8 mouse cellular contexts compared by ENCODE assay signal in the genomic region with DNA sequence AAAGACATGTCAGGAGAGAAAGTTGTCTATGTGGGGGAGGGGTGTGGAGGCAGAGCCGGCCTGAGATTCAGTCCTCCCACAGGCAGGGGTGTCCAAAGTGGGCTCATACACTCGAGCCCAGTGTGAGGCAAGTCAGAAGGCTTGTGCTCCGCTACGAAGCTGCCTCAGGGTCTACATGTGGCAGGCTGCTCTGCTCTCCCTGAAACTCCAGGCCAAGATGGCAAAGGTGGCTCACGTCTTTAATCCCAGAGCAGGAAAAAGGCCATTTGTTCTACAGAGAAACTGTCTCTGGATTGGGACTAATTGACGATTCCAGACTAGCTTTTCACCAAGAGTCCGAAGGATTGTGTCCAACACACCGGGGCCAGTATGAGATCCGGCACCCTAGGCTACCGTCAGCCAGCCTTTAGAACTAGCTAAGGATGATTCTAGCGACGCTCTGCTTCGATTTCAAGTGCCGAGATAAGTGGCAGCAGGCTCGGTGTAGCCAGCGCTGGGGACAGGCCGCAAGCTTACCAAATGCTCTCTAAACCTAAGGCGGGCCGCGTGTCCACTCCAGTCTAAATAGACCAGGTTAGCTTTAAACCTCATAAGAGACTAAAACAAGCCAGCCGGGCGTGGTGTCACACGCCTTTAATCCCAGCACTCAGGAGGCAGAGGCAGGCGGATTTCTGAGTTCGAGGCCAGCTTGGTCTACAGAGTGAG. TPM values are rescaled to one million over a fixed set of nuclear protein-coding genes. Genes with fewer than 3 reads are reported as not detected.
DNase-seq lines count a peak whose midpoint lies in the region; ATAC-seq and TF ChIP-seq lines count a peak whose summit lies in the region.

No protein-coding gene starts in this region.

- peak overlapping the region; percentile 88 for H3K4me3 ChIP-seq in heart, adult 2 months
- peak overlapping the region; percentile 91 to 96 (median 94) for H3K4me3 ChIP-seq in CH12.LX (replicated peaks in 1 of 3; ENCODE audit: low read depth in 2 of 3, low read length in 2 of 3, poor library complexity in 1 of 3)
- peak overlapping the region; percentile 83 for H3K4me3 ChIP-seq in forebrain, embryonic 12.5 days (replicated peaks)
- peak overlapping the region; percentile 82 for H3K4me3 ChIP-seq in liver, embryonic 12.5 days

- H3K79me2 ChIP-seq in heart, adult 2 months (replicated peaks; ENCODE audit: control insufficient read depth, insufficient read depth, low read length): peaks cover 5% of the 10 kb centered on the region
- peaks cover 24% of the 10 kb centered on the region for H3K79me2 ChIP-seq in CH12.LX (replicated peaks; ENCODE audit: control insufficient read depth, extremely low read depth, insufficient read depth, poor library complexity, severe bottlenecking)

- TF ChIP-seq CTCF in heart, adult 2 months (IDR thresholded peaks at IDR 0.05): no peak
- no peak for TF ChIP-seq CTCF in CH12.LX (conservative IDR thresholded peaks at IDR 0.05 in 1 of 2, IDR thresholded peaks at IDR 0.05 in 1 of 2; ENCODE audit: low read depth in 2 of 2, low read length in 2 of 2)

- DNase-seq in heart, adult 2 months: no peak
- no peak for DNase-seq in heart, adult 9 months (ENCODE audit: low spot score in 2 of 2)
- DNase-seq in CH12.LX (ENCODE audit: extremely low read depth): no peak
- DNase-seq in spleen, postnatal 36 days (ENCODE audit: low spot score in 2 of 2): no peak
- no peak for DNase-seq in thymus, adult 18-20 months

- peak overlapping the region; percentile 62; the same call in 1 of the 2 replicates for H3K4me2 ChIP-seq in CH12.LX (ENCODE audit: insufficient read depth, low read depth, poor library complexity, severe bottlenecking)
- peak overlapping the region; percentile 93 for H3K4me2 ChIP-seq in forebrain, embryonic 12.5 days
- H3K4me2 ChIP-seq in liver, embryonic 12.5 days: peak overlapping the region; percentile 84

- TF ChIP-seq EP300 in heart, adult 2 months (IDR thresholded peaks at IDR 0.05; ENCODE audit: insufficient read depth, low read depth, low read length): 0 out of 2 replicates have a peak, but pooled peaks have one; percentile 5
- no peak for TF ChIP-seq EP300 in CH12.LX (IDR thresholded peaks at IDR 0.05; ENCODE audit: low read length)

- in situ Hi-C loops in CH12.LX (cut with MboI; ENCODE audit: low pct_ligation_motif_present, low pct_unique_long_range_greater_than_20kb, low sequenced_read_pairs): loop anchor here (5.0 kb wide), 1 partner anchor 61 kb away; no protein-coding TSS in a partner anchor

- H3K27me3 ChIP-seq in heart, adult 2 months (ENCODE audit: control insufficient read depth, insufficient read depth, low read length): peaks cover 9% of the 10 kb centered on the region
- H3K27me3 ChIP-seq in CH12.LX (replicated peaks): no peaks in the 10 kb centered on the region
- peaks cover 36% of the 10 kb centered on the region for H3K27me3 ChIP-seq in forebrain, embryonic 12.5 days
- H3K27me3 ChIP-seq in liver, embryonic 12.5 days (replicated peaks): peaks cover 30% of the 10 kb centered on the region

- dilution Hi-C loops in CH12.LX (cut with MboI; ENCODE audit: extremely low pct_ligation_motif_present, extremely low pct_unique_long_range_greater_than_20kb, low sequenced_read_pairs): no loop called here

- TF ChIP-seq POLR2A in heart, adult 2 months (IDR thresholded peaks at IDR 0.05; ENCODE audit: insufficient read depth, low read depth, low read length): no peak
- TF ChIP-seq POLR2A in CH12.LX (IDR thresholded peaks at IDR 0.05; ENCODE audit: low read depth, low read length): no peak

- H3K27ac ChIP-seq in heart, adult 2 months: peak overlapping the region; percentile 95
- peak overlapping the region; percentile 15 for H3K27ac ChIP-seq in CH12.LX (ENCODE audit: insufficient read depth, low read depth)
- H3K27ac ChIP-seq in forebrain, embryonic 12.5 days: no peak overlapping the region
- peak overlapping the region; percentile 74 for H3K27ac ChIP-seq in liver, embryonic 12.5 days

- intact Hi-C loops in heart, adult 2 months (cut with DNase I): loop anchor here (1.0 to 5.0 kb wide), 3 partner anchors 23 to 376 kb away; a partner anchor contains a TSS

- no peak for TF ChIP-seq RAD21 in CH12.LX (IDR thresholded peaks at IDR 0.05; ENCODE audit: low read depth, low read length)

- no peak for ATAC-seq in forebrain, embryonic 12.5 days (ENCODE audit: low FRiP score)
- ATAC-seq in liver, embryonic 12.5 days: no peak
- no peak for ATAC-seq in erythroid progenitor cell, adult 5-6 weeks (replicated peaks; ENCODE audit: low FRiP score, poor library complexity, severe bottlenecking)

- peaks cover 21% of the 10 kb centered on the region for H3K9me3 ChIP-seq in CH12.LX (replicated peaks; ENCODE audit: low read length)
- no peaks in the 10 kb centered on the region for H3K9me3 ChIP-seq in forebrain, embryonic 12.5 days
- no peaks in the 10 kb centered on the region for H3K9me3 ChIP-seq in liver, embryonic 12.5 days (replicated peaks)

- H3K36me3 ChIP-seq in heart, adult 2 months (ENCODE audit: control insufficient read depth, insufficient read depth, low read length): peaks cover 2% of the 10 kb centered on the region; the same call in 1 of the 2 replicates
- H3K36me3 ChIP-seq in CH12.LX (replicated peaks in 1 of 2; ENCODE audit: control insufficient read depth in 1 of 2, insufficient read depth in 1 of 2, low read length in 1 of 2): peaks cover 39 to 51% of the 10 kb centered on the region in 2 experiments
- peaks cover 32% of the 10 kb centered on the region for H3K36me3 ChIP-seq in forebrain, embryonic 12.5 days (replicated peaks)
- H3K36me3 ChIP-seq in liver, embryonic 12.5 days: peaks cover 35% of the 10 kb centered on the region

- peak overlapping the region; percentile 96 for H3K9ac ChIP-seq in heart, adult 2 months (ENCODE audit: low read depth, low read length)
- peak overlapping the region; percentile 70 for H3K9ac ChIP-seq in CH12.LX (ENCODE audit: insufficient read depth, low read depth)
- H3K9ac ChIP-seq in forebrain, embryonic 12.5 days: peak overlapping the region; percentile 89
- peak overlapping the region; percentile 91 for H3K9ac ChIP-seq in liver, embryonic 12.5 days

- peaks cover 6% of the 10 kb centered on the region for H3K4me1 ChIP-seq in heart, adult 2 months (ENCODE audit: control insufficient read depth, insufficient read depth, low read length)
- peaks cover 18 to 29% of the 10 kb centered on the region in 2 experiments for H3K4me1 ChIP-seq in CH12.LX (ENCODE audit: control insufficient read depth in 1 of 2, insufficient read depth in 2 of 2)
- H3K4me1 ChIP-seq in forebrain, embryonic 12.5 days: peaks cover 28% of the 10 kb centered on the region
- peaks cover 48% of the 10 kb centered on the region for H3K4me1 ChIP-seq in liver, embryonic 12.5 days

- 2% methylated on average over 25 of the region's 25 CpGs for WGBS in heart, adult 2 months
- WGBS in forebrain, embryonic 12.5 days: 7% methylated on average over 25 of the region's 25 CpGs
- WGBS in liver, embryonic 12.5 days (ENCODE audit: insufficient replicate concordance): 1% methylated on average over 25 of the region's 25 CpGs

RNA-seq across cellular contexts. Expression of a gene that starts 0.7 kb away (rescaled TPM):
- 1,000 to 10,000 TPM in 1 of 2 experiments, 100 to 1,000 TPM in 1; 909 to 1,075 TPM for total RNA-seq in heart, adult 2 months (2021)
- polyA plus RNA-seq in heart, adult 2 months (2012; rRNA removed): 1,802 and 2,387 TPM in 2 replicates
- total RNA-seq in CH12.LX (2012; rRNA removed) (4,693 and 5,917 TPM in 2 replicates), CH12.LX (2014; rRNA removed) (1,807 and 2,035 TPM in 2 replicates)
- polyA plus RNA-seq in CH12.LX (2012; ENCODE audit: insufficient read length, low read depth): 3,837 and 4,364 TPM in 2 replicates
- 2,624 and 2,770 TPM in 2 replicates for polyA plus RNA-seq in forebrain, embryonic 12.5 days (2016; fragmentation: Nextera tagmentation; extraction: Ambion mirVana)
- 3,066 and 3,170 TPM in 2 replicates for polyA plus RNA-seq in liver, embryonic 12.5 days (2016; fragmentation: Nextera tagmentation; extraction: Ambion mirVana)
- 2,088 and 2,332 TPM in 2 replicates for total RNA-seq in erythroid progenitor cell, adult 5-6 weeks (2015; ENCODE audit: low replicate concordance)
- 517 and 689 TPM in 2 replicates for total RNA-seq in erythroid progenitor cell, adult 5-6 weeks (2017; ENCODE audit: low replicate concordance)

RNA-seq across cellular contexts. Expression of a gene that starts 3.9 kb away (rescaled TPM):
- not detected for total RNA-seq in heart, adult 2 months (2021)
- polyA plus RNA-seq in heart, adult 2 months (2012; rRNA removed): 0.18 TPM in 2 replicates
- total RNA-seq in CH12.LX (2012; rRNA removed): 0.04 and 0.21 TPM in 2 replicates
- total RNA-seq in CH12.LX (2014; rRNA removed): 0.16 TPM in 1 of 2 replicates, not detected in the other
- 0.26 and 0.41 TPM in 2 replicates for polyA plus RNA-seq in CH12.LX (2012; ENCODE audit: insufficient read length, low read depth)
- polyA plus RNA-seq in forebrain, embryonic 12.5 days (2016; fragmentation: Nextera tagmentation; extraction: Ambion mirVana): 0.49 and 0.67 TPM in 2 replicates
- polyA plus RNA-seq in liver, embryonic 12.5 days (2016; fragmentation: Nextera tagmentation; extraction: Ambion mirVana): 0.08 and 0.11 TPM in 2 replicates
- not detected in 2 replicates for total RNA-seq in erythroid progenitor cell, adult 5-6 weeks (2015; ENCODE audit: low replicate concordance)
- 0.13 TPM in 1 of 2 replicates, not detected in the other for total RNA-seq in erythroid progenitor cell, adult 5-6 weeks (2017; ENCODE audit: low replicate concordance)

RNA-seq across cellular contexts. Expression of a gene that starts 9.3 kb away (rescaled TPM):
- 10 to 100 TPM; 17.8 to 21.3 TPM for total RNA-seq in heart, adult 2 months (2021)
- polyA plus RNA-seq in heart, adult 2 months (2012; rRNA removed): 12.0 and 20.2 TPM in 2 replicates
- total RNA-seq in CH12.LX (2012; rRNA removed) (51.4 and 53.6 TPM in 2 replicates), CH12.LX (2014; rRNA removed) (9.2 and 9.5 TPM in 2 replicates)
- 30.9 and 31.1 TPM in 2 replicates for polyA plus RNA-seq in CH12.LX (2012; ENCODE audit: insufficient read length, low read depth)
- 61.4 and 61.6 TPM in 2 replicates for polyA plus RNA-seq in forebrain, embryonic 12.5 days (2016; fragmentation: Nextera tagmentation; extraction: Ambion mirVana)
- polyA plus RNA-seq in liver, embryonic 12.5 days (2016; fragmentation: Nextera tagmentation; extraction: Ambion mirVana): 28.4 and 30.9 TPM in 2 replicates
- 4.2 and 6.1 TPM in 2 replicates for total RNA-seq in erythroid progenitor cell, adult 5-6 weeks (2015; ENCODE audit: low replicate concordance)
- 1.8 and 3.7 TPM in 2 replicates for total RNA-seq in erythroid progenitor cell, adult 5-6 weeks (2017; ENCODE audit: low replicate concordance)

RNA-seq across cellular contexts. Expression of a gene that starts 22.7 kb away (rescaled TPM):
- total RNA-seq in heart, adult 2 months (2021): 10 to 100 TPM; 44.6 to 49.1 TPM
- 26.8 and 40.7 TPM in 2 replicates for polyA plus RNA-seq in heart, adult 2 months (2012; rRNA removed)
- 58.7 and 62.9 TPM in 2 replicates for total RNA-seq in CH12.LX (2012; rRNA removed)
- total RNA-seq in CH12.LX (2014; rRNA removed): 29.2 and 36.2 TPM in 2 replicates
- polyA plus RNA-seq in CH12.LX (2012; ENCODE audit: insufficient read length, low read depth): 82.0 and 113 TPM in 2 replicates
- 154 and 159 TPM in 2 replicates for polyA plus RNA-seq in forebrain, embryonic 12.5 days (2016; fragmentation: Nextera tagmentation; extraction: Ambion mirVana)
- polyA plus RNA-seq in liver, embryonic 12.5 days (2016; fragmentation: Nextera tagmentation; extraction: Ambion mirVana): 78.8 and 81.1 TPM in 2 replicates
- 18.0 and 20.9 TPM in 2 replicates for total RNA-seq in erythroid progenitor cell, adult 5-6 weeks (2015; ENCODE audit: low replicate concordance)
- 23.8 and 26.6 TPM in 2 replicates for total RNA-seq in erythroid progenitor cell, adult 5-6 weeks (2017; ENCODE audit: low replicate concordance)

RNA-seq across cellular contexts. Expression of a gene that starts 33.4 kb away (rescaled TPM):
- total RNA-seq in heart, adult 2 months (2021): 10 to 100 TPM; 12.6 to 14.7 TPM
- 21.5 and 29.0 TPM in 2 replicates for polyA plus RNA-seq in heart, adult 2 months (2012; rRNA removed)
- total RNA-seq in CH12.LX (2012; rRNA removed): 0.13 and 0.21 TPM in 2 replicates
- not detected in 2 replicates for total RNA-seq in CH12.LX (2014; rRNA removed)
- polyA plus RNA-seq in CH12.LX (2012; ENCODE audit: insufficient read length, low read depth): not detected in 2 replicates
- 14.4 and 16.3 TPM in 2 replicates for polyA plus RNA-seq in forebrain, embryonic 12.5 days (2016; fragmentation: Nextera tagmentation; extraction: Ambion mirVana)
- 0.55 and 0.72 TPM in 2 replicates for polyA plus RNA-seq in liver, embryonic 12.5 days (2016; fragmentation: Nextera tagmentation; extraction: Ambion mirVana)
- not detected in 2 replicates for total RNA-seq in erythroid progenitor cell, adult 5-6 weeks (2015; ENCODE audit: low replicate concordance)
- 0.26 TPM in 1 of 2 replicates, not detected in the other for total RNA-seq in erythroid progenitor cell, adult 5-6 weeks (2017; ENCODE audit: low replicate concordance)
